Mouse (Mus musculus): Measurements from ENCODE around the gene Eif4e3. TPM values are rescaled to one million over a fixed set of nuclear protein-coding genes. Genes with fewer than 3 reads are reported as not detected.

Gene Eif4e3
- polyA plus RNA-seq, 1 experiment from 2014 or later = 26.6 TPM

- Histone ChIP-seq H3K9ac (no peak overlapping the region), H3K27ac (no peak overlapping the region), H3K9me3 (no peaks in the 10 kb centered on the region), H3K36me3 (peaks cover 12% of the 10 kb centered on the region; the same call in 1 of the 2 replicates), H3K4me2 (no peak overlapping the region), H3K4me1 (no peaks in the 10 kb centered on the region; the same call in 1 of the 2 replicates), H3K27me3 (no peaks in the 10 kb centered on the region), H3K4me3 (no peak overlapping the region)
- 67% methylated on average over 8 of the region's 8 CpGs for WGBS
- ATAC-seq (ENCODE audit: borderline replicate concordance, extremely low read depth, low FRiP score, low TSS enrichment) = no peak
Observed at GRCm38 (mm10) chr6:99636801-99637200, 29.8 kb downstream of the Eif4e3 start.

GRCm38 (mm10) chr6:99636121-99636520, 30.4 kb downstream of the Eif4e3 start:
- H3K4me1 ChIP-seq = no peaks in the 10 kb centered on the region; the same call in 1 of the 2 replicates
- H3K4me2 ChIP-seq = no peak overlapping the region
- H3K9me3 ChIP-seq = no peaks in the 10 kb centered on the region
- no peak overlapping the region for H3K4me3 ChIP-seq
- H3K9ac ChIP-seq = no peak overlapping the region
- peaks cover 18% of the 10 kb centered on the region; the same call in 1 of the 2 replicates for H3K36me3 ChIP-seq
- ATAC-seq (ENCODE audit: borderline replicate concordance, extremely low read depth, low FRiP score, low TSS enrichment) = no peak
- no peaks in the 10 kb centered on the region for H3K27me3 ChIP-seq
- WGBS = 59% methylated on average over 9 of the region's 9 CpGs
- H3K27ac ChIP-seq = no peak overlapping the region

- no peak overlapping the region for H3K4me3 ChIP-seq
- no peaks in the 10 kb centered on the region for H3K9me3 ChIP-seq
- WGBS = 62% methylated on average over 32 of the region's 32 CpGs
- H3K36me3 ChIP-seq = peaks cover 17% of the 10 kb centered on the region
- ATAC-seq (ENCODE audit: borderline replicate concordance, extremely low read depth, low FRiP score, low TSS enrichment) = 0 out of 2 replicates have a peak, but pooled peaks have one; percentile 39
- H3K4me2 ChIP-seq = no peak overlapping the region
- H3K9ac ChIP-seq = no peak overlapping the region
- no peaks in the 10 kb centered on the region; the same call in 1 of the 2 replicates for H3K4me1 ChIP-seq
- no peaks in the 10 kb centered on the region for H3K27me3 ChIP-seq
- H3K27ac ChIP-seq = no peak overlapping the region
Observed at GRCm38 (mm10) chr6:99632121-99632980, 34.2 kb downstream of the Eif4e3 start.

- no peaks in the 10 kb centered on the region for H3K9me3 ChIP-seq
- H3K27me3 ChIP-seq = no peaks in the 10 kb centered on the region
- ATAC-seq (ENCODE audit: borderline replicate concordance, extremely low read depth, low FRiP score, low TSS enrichment) = no peak
- no peak overlapping the region for H3K9ac ChIP-seq
- WGBS = 86% methylated on average over 5 of the region's 5 CpGs
- no peak overlapping the region for H3K4me2 ChIP-seq
- no peak overlapping the region for H3K27ac ChIP-seq
- H3K4me3 ChIP-seq = no peak overlapping the region
- H3K4me1 ChIP-seq = no peaks in the 10 kb centered on the region; the same call in 1 of the 2 replicates
- H3K36me3 ChIP-seq = peaks cover 17% of the 10 kb centered on the region
Observed at GRCm38 (mm10) chr6:99631637-99632036, 34.9 kb downstream of the Eif4e3 start.

GRCm38 (mm10) chr6:99629726-99630458, 36.7 kb downstream of the Eif4e3 start:
- ATAC-seq (ENCODE audit: borderline replicate concordance, extremely low read depth, low FRiP score, low TSS enrichment) = no peak
- Histone ChIP-seq H3K36me3 (peaks cover 19% of the 10 kb centered on the region), H3K27me3 (no peaks in the 10 kb centered on the region), H3K9ac (no peak overlapping the region), H3K4me1 (peaks cover 8% of the 10 kb centered on the region; the same call in 1 of the 2 replicates), H3K4me3 (no peak overlapping the region), H3K9me3 (no peaks in the 10 kb centered on the region), H3K27ac (no peak overlapping the region), H3K4me2 (no peak overlapping the region)
- 83% methylated on average over 8 of the region's 8 CpGs for WGBS

- ATAC-seq (ENCODE audit: borderline replicate concordance, extremely low read depth, low FRiP score, low TSS enrichment) = no peak
- H3K27me3 ChIP-seq = no peaks in the 10 kb centered on the region
- WGBS = 90% methylated on average over 2 of the region's 2 CpGs
- H3K36me3 ChIP-seq = peaks cover 16% of the 10 kb centered on the region
- no peak overlapping the region for H3K9ac ChIP-seq
- no peaks in the 10 kb centered on the region for H3K9me3 ChIP-seq
- H3K4me3 ChIP-seq = no peak overlapping the region
- peaks cover 8% of the 10 kb centered on the region; the same call in 1 of the 2 replicates for H3K4me1 ChIP-seq
- H3K27ac ChIP-seq = no peak overlapping the region
- H3K4me2 ChIP-seq = no peak overlapping the region
Observed at GRCm38 (mm10) chr6:99626347-99626746, 40.2 kb downstream of the Eif4e3 start.

GRCm38 (mm10) chr6:99625803-99626202, 40.8 kb downstream of the Eif4e3 start:
- ATAC-seq (ENCODE audit: borderline replicate concordance, extremely low read depth, low FRiP score, low TSS enrichment) = no peak
- Histone ChIP-seq H3K4me3 (no peak overlapping the region), H3K4me1 (peaks cover 8% of the 10 kb centered on the region; the same call in 1 of the 2 replicates)

GRCm38 (mm10) chr6:99625306-99625705, 41.3 kb downstream of the Eif4e3 start:
- no peak for ATAC-seq (ENCODE audit: borderline replicate concordance, extremely low read depth, low FRiP score, low TSS enrichment)
- no peaks in the 10 kb centered on the region for H3K9me3 ChIP-seq
- H3K4me2 ChIP-seq = no peak overlapping the region
- H3K27me3 ChIP-seq = no peaks in the 10 kb centered on the region
- H3K9ac ChIP-seq = no peak overlapping the region
- H3K4me1 ChIP-seq = peaks cover 8% of the 10 kb centered on the region; the same call in 1 of the 2 replicates
- no peak overlapping the region for H3K4me3 ChIP-seq
- H3K27ac ChIP-seq = no peak overlapping the region
- H3K36me3 ChIP-seq = peaks cover 13% of the 10 kb centered on the region
- WGBS = 48% methylated on average over 7 of the region's 7 CpGs

More at GRCm38 (mm10) chr6:99625803-99626202, 40.8 kb downstream of the Eif4e3 start:
- no peak overlapping the region for H3K4me2 ChIP-seq
- 37% methylated on average over 7 of the region's 7 CpGs for WGBS
- H3K9ac ChIP-seq = no peak overlapping the region
- H3K27ac ChIP-seq = peak overlapping the region; percentile 26; the same call in 1 of the 2 replicates
- H3K27me3 ChIP-seq = no peaks in the 10 kb centered on the region
- peaks cover 13% of the 10 kb centered on the region for H3K36me3 ChIP-seq
- no peaks in the 10 kb centered on the region for H3K9me3 ChIP-seq

GRCm38 (mm10) chr6:99624542-99624941, 42.0 kb downstream of the Eif4e3 start:
- WGBS = 89% methylated on average over 3 of the region's 3 CpGs
- H3K4me1 ChIP-seq = peaks cover 14% of the 10 kb centered on the region; the same call in 1 of the 2 replicates
- H3K4me2 ChIP-seq = no peak overlapping the region
- no peak overlapping the region for H3K27ac ChIP-seq
- H3K4me3 ChIP-seq = no peak overlapping the region
- H3K9ac ChIP-seq = no peak overlapping the region
- peaks cover 12% of the 10 kb centered on the region for H3K36me3 ChIP-seq
- H3K27me3 ChIP-seq = no peaks in the 10 kb centered on the region
- H3K9me3 ChIP-seq = no peaks in the 10 kb centered on the region
- no peak for ATAC-seq (ENCODE audit: borderline replicate concordance, extremely low read depth, low FRiP score, low TSS enrichment)

- H3K36me3 ChIP-seq = peaks cover 7% of the 10 kb centered on the region; the same call in 1 of the 2 replicates
- no peak overlapping the region for H3K4me2 ChIP-seq
- H3K9me3 ChIP-seq = no peaks in the 10 kb centered on the region
- H3K9ac ChIP-seq = no peak overlapping the region
- WGBS = 30% methylated on average over 6 of the region's 6 CpGs
- peaks cover 20% of the 10 kb centered on the region; the same call in 1 of the 2 replicates for H3K4me1 ChIP-seq
- H3K27ac ChIP-seq = no peak overlapping the region
- no peaks in the 10 kb centered on the region for H3K27me3 ChIP-seq
- 0 out of 2 replicates have a peak, but pooled peaks have one; percentile 19 for ATAC-seq (ENCODE audit: borderline replicate concordance, extremely low read depth, low FRiP score, low TSS enrichment)
- H3K4me3 ChIP-seq = no peak overlapping the region
Observed at GRCm38 (mm10) chr6:99623641-99624040, 42.9 kb downstream of the Eif4e3 start.

- peaks cover 20% of the 10 kb centered on the region; the same call in 1 of the 2 replicates for H3K4me1 ChIP-seq
Observed at GRCm38 (mm10) chr6:99621167-99621566, 45.4 kb downstream of the Eif4e3 start.

More at GRCm38 (mm10) chr6:99621167-99621566, 45.4 kb downstream of the Eif4e3 start:
- Histone ChIP-seq H3K27me3 (no peaks in the 10 kb centered on the region), H3K36me3 (no peaks in the 10 kb centered on the region), H3K4me2 (no peak overlapping the region), H3K27ac (no peak overlapping the region), H3K9ac (no peak overlapping the region), H3K4me3 (no peak overlapping the region), H3K9me3 (no peaks in the 10 kb centered on the region)
- 61% methylated on average over 4 of the region's 4 CpGs for WGBS
- ATAC-seq (ENCODE audit: borderline replicate concordance, extremely low read depth, low FRiP score, low TSS enrichment) = no peak

Measured in lung, embryonic 15.5 days (tissue).